Mouse (Mus musculus) forebrain, embryonic 15.5 days (tissue): ENCODE measurements around the gene Plrg1. TPM values are rescaled to one million over a fixed set of nuclear protein-coding genes. Genes with fewer than 3 reads are reported as not detected.

Experiments used
- ATAC-seq: fragments of 200-750 bp; cut with Nextera tagmentation; replicated peaks from 2 replicates; pipeline ENCODE4 v1.8.0; 2017; ENCODE audit warnings: mild to moderate bottlenecking, moderate TSS enrichment, moderate library complexity
- H3K27ac ChIP-seq: fragments of 300-500 bp; sonication (generic); replicated peaks from 2 replicates; pipeline ENCODE4 v1.5.1; 2015; ENCODE audit warnings: mild to moderate bottlenecking, inconsistent platforms
- H3K27me3 ChIP-seq: fragments of 300-500 bp; sonication (generic); 2 replicates; pipeline ENCODE4 v1.6.1; 2015; ENCODE audit warnings: inconsistent platforms
- H3K36me3 ChIP-seq: fragments of 300-500 bp; sonication (generic); 2 replicates; pipeline ENCODE4 v1.6.1; 2015; ENCODE audit warnings: mild to moderate bottlenecking, inconsistent platforms
- H3K4me1 ChIP-seq: fragments of 300-500 bp; sonication (generic); 2 replicates; pipeline ENCODE4 v1.6.1; 2015; ENCODE audit warnings: inconsistent platforms
- H3K4me2 ChIP-seq: fragments of 300-500 bp; sonication (generic); replicated peaks from 2 replicates; pipeline ENCODE4 v1.6.1; 2015; ENCODE audit warnings: mild to moderate bottlenecking, inconsistent platforms
- H3K4me3 ChIP-seq: fragments of 300-500 bp; sonication (generic); 2 replicates; pipeline ENCODE4 v1.5.1; 2015; ENCODE audit warnings: mild to moderate bottlenecking, inconsistent platforms
- H3K9ac ChIP-seq: fragments of 300-500 bp; sonication (generic); replicated peaks from 2 replicates; pipeline ENCODE4 v1.6.1; 2015; ENCODE audit warnings: mild to moderate bottlenecking, inconsistent platforms
- H3K9me3 ChIP-seq: fragments of 300-500 bp; sonication (generic); 2 replicates; pipeline ENCODE4 v1.6.1; 2016; ENCODE audit warnings: inconsistent platforms
- WGBS: fragments of 180-500 bp; shearing (Covaris S2); methylation state at CpG from one replicate; pipeline ENCODE4 v1.1.7; 2015; ENCODE audit warnings: mixed read lengths; 5-methylcytosine and 5-hydroxymethylcytosine counted together
- polyA plus RNA-seq: library from polyadenylated mRNA; unstranded; fragments of >200 nt; fragmentation: Nextera tagmentation; extraction: Ambion mirVana; gene quantifications from 2 replicates; pipeline ENCODE4 v1.2.1, GENCODE M21; 2015

Plrg1 gene
- 114 and 118 TPM in 2 replicates for polyA plus RNA-seq

DNA sequence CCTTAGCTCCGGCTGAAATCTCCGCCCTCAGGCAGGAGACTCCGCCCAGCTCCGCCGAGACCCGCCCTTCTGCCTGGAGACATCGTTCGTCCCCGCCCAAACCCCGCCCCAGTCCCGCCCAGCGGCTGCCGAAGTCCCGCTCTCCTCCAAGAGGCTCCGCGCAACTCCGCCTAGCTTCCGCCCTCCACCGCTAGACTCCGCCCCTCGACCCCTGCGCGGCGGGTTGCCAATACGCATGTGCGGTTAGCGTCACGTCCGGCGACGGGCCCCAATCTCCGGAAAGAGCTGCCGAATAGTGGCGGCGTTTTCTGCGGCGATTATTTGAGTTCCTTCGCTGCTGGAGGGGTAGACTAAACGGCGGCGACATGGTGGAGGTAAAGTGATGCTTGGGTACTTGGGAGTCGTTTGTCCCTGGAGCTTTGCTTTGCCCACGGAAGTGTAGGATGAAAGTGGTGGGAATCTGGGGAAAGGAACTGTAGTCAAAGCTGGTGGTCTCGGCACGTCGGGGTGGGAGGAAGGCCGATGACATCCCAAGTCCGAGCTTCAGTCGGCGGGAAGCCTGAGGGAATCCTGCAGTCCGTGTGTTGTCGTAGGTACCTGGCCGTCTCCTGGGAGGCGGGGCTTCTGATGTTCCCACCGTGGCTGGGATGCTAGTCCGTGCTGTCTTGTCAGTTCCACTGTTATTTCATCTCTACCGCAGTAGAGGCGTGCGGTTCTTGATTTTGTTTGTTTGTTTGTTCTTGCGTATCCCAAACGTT is at the start of gene Plrg1:
Plrg1 (plus strand) TSS at position 242 of the 758 bp plus-strand sequence.
- WGBS: under 1% methylated on average over 61 of the region's 61 CpGs
- peak; percentile 99 for ATAC-seq
- peaks cover 12% of the 10 kb centered on the region for H3K4me1 ChIP-seq
- H3K9me3 ChIP-seq: no peaks in the 10 kb centered on the region
- H3K4me3 ChIP-seq: peak within 1 kb of the TSS; percentile 75
- peak within 1 kb of the TSS; percentile 72 for H3K9ac ChIP-seq
- H3K36me3 ChIP-seq: peaks cover 26% of the 10 kb centered on the region
- H3K4me2 ChIP-seq: peak within 1 kb of the TSS; percentile 57
- peak within 1 kb of the TSS; percentile 79 for H3K27ac ChIP-seq
- H3K27me3 ChIP-seq: no peaks in the 10 kb centered on the region

DNA sequence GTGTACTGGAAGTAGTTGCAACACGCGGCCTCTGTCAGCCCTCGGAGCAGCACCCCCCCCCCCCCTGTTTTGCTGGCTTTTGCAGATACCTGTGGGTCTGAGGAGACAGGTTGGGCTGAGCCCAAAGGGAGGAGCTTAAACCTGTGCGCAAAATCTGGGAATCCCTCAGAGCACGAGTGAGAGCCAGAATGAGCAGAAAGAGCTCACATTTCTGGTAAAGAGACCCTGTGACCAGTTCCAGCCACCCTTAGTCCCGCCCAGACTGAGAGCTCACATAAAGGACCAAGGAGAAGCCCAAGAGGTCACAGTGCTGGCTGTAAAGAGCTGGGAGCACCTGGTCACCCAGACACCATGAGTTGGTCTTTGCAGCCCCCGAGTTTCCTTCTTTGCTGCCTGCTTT is 47.8 kb upstream of the Plrg1 start, which contains the start of gene Fgg:
Fgg (plus strand) TSS at position 168 of the 400 bp plus-strand sequence.
- 60% methylated on average over 7 of the region's 7 CpGs for WGBS
- Histone ChIP-seq H3K27ac (no peak within 1 kb of the TSS), H3K4me2 (no peak within 1 kb of the TSS), H3K4me1 (no peaks in the 10 kb centered on the region), H3K4me3 (no peak within 1 kb of the TSS), H3K9ac (no peak within 1 kb of the TSS), H3K36me3 (no peaks in the 10 kb centered on the region), H3K27me3 (no peaks in the 10 kb centered on the region), H3K9me3 (no peaks in the 10 kb centered on the region)
- ATAC-seq: no peak

DNA sequence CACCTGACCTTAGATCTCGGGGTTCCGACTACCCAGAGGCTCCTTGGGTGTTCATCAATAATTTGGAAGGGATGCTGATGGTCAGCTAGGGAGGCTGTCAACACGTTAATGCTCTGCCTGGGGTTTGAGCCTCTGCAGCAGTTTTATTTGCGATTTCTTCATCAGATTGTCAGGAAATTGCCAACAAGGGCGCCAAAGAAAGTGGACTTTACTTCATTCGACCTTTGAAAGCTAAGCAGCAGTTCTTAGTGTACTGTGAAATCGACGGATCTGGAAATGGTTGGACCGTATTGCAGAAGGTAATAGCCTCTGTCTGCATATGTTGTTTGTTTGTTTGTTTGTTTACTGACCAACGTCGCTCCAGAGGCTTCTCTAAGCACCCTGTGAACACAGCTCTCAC is 45.0 kb upstream of the Plrg1 start:
- H3K4me2 ChIP-seq: no peak overlapping the region
- no peak for ATAC-seq
- H3K4me3 ChIP-seq: no peak overlapping the region
- H3K27ac ChIP-seq: no peak overlapping the region
- WGBS: 77% methylated on average over 11 of the region's 11 CpGs
- no peaks in the 10 kb centered on the region for H3K4me1 ChIP-seq
- H3K9me3 ChIP-seq: no peaks in the 10 kb centered on the region
- no peaks in the 10 kb centered on the region for H3K27me3 ChIP-seq
- no peak overlapping the region for H3K9ac ChIP-seq
- no peaks in the 10 kb centered on the region for H3K36me3 ChIP-seq

DNA sequence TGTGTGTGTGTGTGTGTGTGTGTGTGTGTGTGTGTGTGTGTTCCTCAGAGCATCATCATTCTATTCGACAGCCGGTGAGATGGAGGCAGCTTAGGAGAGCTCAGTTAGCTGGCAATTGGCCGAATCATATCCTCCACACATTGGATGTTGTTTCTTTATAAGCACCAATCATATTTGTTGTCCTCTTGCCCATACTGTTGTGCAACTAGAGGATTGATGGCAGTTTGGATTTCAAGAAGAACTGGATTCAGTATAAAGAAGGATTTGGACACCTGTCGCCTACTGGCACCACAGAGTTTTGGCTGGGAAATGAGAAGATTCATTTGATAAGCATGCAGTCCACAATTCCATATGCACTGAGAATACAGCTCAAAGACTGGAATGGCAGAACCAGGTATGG is 44.2 kb upstream of the Plrg1 start:
- 91% methylated on average over 4 of the region's 4 CpGs for WGBS

DNA sequence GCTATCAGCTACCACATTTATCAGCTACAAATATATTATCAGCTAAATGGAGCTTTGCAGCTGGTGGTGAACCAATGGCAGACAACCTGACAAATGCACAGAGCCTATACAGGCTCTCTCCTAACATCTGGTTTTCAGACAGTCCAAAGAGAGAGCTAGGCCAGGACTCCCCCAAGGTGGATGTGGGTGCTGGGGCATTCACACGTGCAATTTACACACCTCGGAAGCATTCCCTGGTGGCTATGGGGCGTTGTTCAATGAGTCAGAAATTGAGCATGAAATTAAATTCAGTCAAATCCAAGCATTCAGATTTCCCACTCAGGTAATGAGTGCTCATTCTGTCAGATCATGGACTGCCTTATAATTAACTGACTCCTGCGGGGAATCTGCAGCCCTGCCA is 43.8 kb upstream of the Plrg1 start:
- Histone ChIP-seq H3K9me3 (no peaks in the 10 kb centered on the region), H3K4me1 (no peaks in the 10 kb centered on the region), H3K4me2 (no peak overlapping the region), H3K27me3 (no peaks in the 10 kb centered on the region), H3K4me3 (no peak overlapping the region), H3K9ac (no peak overlapping the region), H3K36me3 (no peaks in the 10 kb centered on the region), H3K27ac (no peak overlapping the region)
- no peak for ATAC-seq
- 73% methylated on average over 4 of the region's 4 CpGs for WGBS

More for the DNA sequence above, 44.2 kb upstream of the Plrg1 start:
- ATAC-seq: no peak
- Histone ChIP-seq H3K4me1 (no peaks in the 10 kb centered on the region), H3K4me2 (no peak overlapping the region), H3K9ac (no peak overlapping the region), H3K4me3 (no peak overlapping the region), H3K27ac (no peak overlapping the region), H3K9me3 (no peaks in the 10 kb centered on the region), H3K27me3 (no peaks in the 10 kb centered on the region), H3K36me3 (no peaks in the 10 kb centered on the region)

DNA sequence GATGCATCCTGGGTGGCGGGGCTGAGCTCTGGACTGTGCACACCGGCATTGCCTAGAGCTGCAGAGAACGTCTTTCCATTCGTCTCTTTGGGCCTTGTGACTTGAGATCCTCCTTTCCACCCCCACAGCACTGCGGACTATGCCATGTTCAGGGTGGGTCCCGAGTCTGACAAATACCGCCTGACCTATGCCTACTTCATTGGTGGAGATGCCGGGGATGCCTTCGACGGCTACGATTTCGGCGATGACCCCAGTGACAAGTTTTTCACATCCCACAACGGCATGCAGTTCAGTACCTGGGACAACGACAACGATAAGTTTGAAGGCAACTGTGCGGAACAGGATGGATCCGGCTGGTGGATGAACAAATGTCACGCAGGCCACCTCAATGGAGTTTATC is 42.7 kb upstream of the Plrg1 start:
- Histone ChIP-seq H3K27ac (no peak overlapping the region), H3K4me3 (no peak overlapping the region), H3K4me2 (no peak overlapping the region), H3K27me3 (no peaks in the 10 kb centered on the region), H3K4me1 (no peaks in the 10 kb centered on the region), H3K9ac (no peak overlapping the region), H3K36me3 (no peaks in the 10 kb centered on the region), H3K9me3 (no peaks in the 10 kb centered on the region)
- 95% methylated on average over 19 of the region's 19 CpGs for WGBS
- no peak for ATAC-seq

DNA sequence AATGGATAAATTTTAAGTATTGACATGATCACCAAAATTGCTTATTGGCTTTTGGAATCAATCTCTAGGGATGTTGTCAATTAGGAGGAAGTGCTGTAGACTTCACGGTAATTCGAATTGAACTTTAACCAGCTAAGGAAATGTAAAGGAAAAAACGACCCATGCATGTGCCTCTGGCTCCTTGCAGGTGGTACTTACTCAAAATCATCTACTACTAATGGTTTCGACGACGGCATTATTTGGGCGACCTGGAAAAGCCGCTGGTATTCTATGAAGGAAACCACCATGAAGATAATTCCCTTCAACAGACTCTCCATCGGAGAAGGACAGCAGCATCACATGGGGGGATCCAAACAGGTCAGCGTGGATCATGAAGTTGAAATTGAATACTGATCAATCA is 41.4 kb upstream of the Plrg1 start:
- Histone ChIP-seq H3K4me3 (no peak overlapping the region), H3K4me1 (no peaks in the 10 kb centered on the region), H3K9me3 (no peaks in the 10 kb centered on the region), H3K4me2 (no peak overlapping the region), H3K36me3 (no peaks in the 10 kb centered on the region), H3K9ac (no peak overlapping the region), H3K27ac (no peak overlapping the region), H3K27me3 (no peaks in the 10 kb centered on the region)
- WGBS: 88% methylated on average over 10 of the region's 10 CpGs
- ATAC-seq: no peak

DNA sequence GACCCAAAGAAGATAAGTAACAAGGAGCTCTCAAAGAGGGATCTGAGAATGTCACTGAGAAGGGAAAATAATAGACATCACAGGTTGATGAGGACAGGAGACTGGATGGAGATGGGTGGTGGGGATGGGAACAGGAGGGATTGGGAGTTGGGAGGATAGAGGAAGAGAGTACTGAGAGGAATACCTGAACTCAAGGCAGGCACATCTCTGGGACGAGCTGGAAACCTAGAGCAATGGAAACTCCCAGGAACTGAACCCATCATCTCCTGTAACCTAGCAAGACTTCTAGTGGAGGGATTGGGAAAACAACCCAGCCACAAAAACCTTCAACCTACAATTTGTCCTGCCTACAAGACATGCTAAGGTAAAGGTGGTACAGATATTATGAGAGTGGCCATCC is 39.1 kb upstream of the Plrg1 start:
- ATAC-seq: no peak
- no peak overlapping the region for H3K27ac ChIP-seq
- H3K4me1 ChIP-seq: no peaks in the 10 kb centered on the region

DNA sequence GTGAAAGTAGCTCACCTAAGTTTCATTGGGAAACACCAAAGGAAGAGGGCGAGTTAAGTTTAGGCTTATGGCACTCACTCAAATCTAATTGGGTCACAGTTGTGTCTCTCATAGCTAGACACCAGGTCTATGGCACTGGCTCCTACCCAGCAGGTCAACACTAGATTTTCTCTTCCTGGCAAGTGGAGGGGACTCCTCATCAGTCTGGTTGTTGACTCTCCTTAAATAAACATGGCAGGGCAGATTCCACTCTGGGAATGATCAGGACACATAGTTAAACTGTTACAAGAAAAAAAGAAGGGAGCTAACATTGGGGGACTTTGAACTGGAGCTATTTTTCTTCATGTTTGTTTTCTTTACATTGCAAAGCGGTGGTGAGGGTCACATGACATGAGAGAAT is 34.9 kb upstream of the Plrg1 start:
- Histone ChIP-seq H3K4me1 (no peaks in the 10 kb centered on the region), H3K4me3 (no peak overlapping the region), H3K4me2 (no peak overlapping the region), H3K36me3 (no peaks in the 10 kb centered on the region), H3K27ac (no peak overlapping the region), H3K9me3 (no peaks in the 10 kb centered on the region), H3K9ac (no peak overlapping the region), H3K27me3 (no peaks in the 10 kb centered on the region)
- ATAC-seq: no peak
- WGBS: 89% methylated on average over 2 of the region's 2 CpGs

More for the DNA sequence above, 39.1 kb upstream of the Plrg1 start:
- H3K27me3 ChIP-seq: no peaks in the 10 kb centered on the region
- no peaks in the 10 kb centered on the region for H3K9me3 ChIP-seq
- H3K9ac ChIP-seq: no peak overlapping the region
- H3K4me3 ChIP-seq: no peak overlapping the region
- H3K36me3 ChIP-seq: no peaks in the 10 kb centered on the region
- H3K4me2 ChIP-seq: no peak overlapping the region
- WGBS: 86% methylated on average over 1 of the region's 1 CpGs

DNA sequence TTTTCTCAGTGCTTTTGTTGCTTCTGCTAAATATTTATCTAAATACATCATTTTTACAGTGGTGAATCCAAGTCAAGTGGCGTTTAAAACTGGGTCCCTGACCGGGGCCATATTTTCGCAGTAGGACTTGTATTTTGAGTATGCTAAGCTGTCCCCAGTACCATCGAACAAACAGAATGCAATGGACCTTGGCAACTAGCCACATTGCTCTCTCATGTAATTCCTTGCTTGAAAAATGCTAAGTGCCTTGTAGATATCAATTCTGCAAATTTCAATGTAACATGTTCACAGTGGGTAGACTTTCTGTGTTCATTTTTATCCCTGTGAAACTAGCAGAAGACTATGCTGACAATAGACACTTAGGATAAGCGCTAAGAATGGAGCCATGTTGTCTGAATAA is 34.1 kb upstream of the Plrg1 start:
- Histone ChIP-seq H3K4me3 (no peak overlapping the region), H3K4me1 (no peaks in the 10 kb centered on the region), H3K27ac (no peak overlapping the region), H3K9ac (no peak overlapping the region), H3K27me3 (no peaks in the 10 kb centered on the region), H3K9me3 (no peaks in the 10 kb centered on the region), H3K4me2 (no peak overlapping the region), H3K36me3 (no peaks in the 10 kb centered on the region)
- no peak for ATAC-seq
- 90% methylated on average over 5 of the region's 5 CpGs for WGBS

DNA sequence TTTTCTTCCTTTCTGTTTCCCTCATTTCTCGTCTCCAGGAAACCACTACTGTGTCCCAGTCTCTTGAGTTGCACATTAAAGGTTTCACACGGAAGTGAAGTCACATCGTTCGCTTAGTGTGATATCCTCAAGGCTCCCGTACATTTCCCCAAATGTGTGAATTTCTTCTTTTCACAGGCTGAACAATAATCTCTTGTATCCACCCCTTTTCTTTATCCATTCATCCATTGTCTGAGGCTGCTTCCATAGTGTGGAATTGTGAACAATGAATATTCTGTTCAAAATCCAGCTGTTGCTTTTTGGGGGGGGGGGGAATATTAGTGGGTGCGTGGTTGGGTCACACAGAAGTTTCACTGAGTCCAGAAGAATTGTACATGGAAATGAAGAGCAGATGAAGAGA is 30.3 kb upstream of the Plrg1 start:
- ATAC-seq: no peak
- H3K27me3 ChIP-seq: no peaks in the 10 kb centered on the region
- WGBS: 53% methylated on average over 6 of the region's 6 CpGs
- H3K4me2 ChIP-seq: no peak overlapping the region
- no peak overlapping the region for H3K27ac ChIP-seq
- no peak overlapping the region for H3K9ac ChIP-seq
- H3K4me3 ChIP-seq: no peak overlapping the region
- H3K4me1 ChIP-seq: peaks cover 7% of the 10 kb centered on the region
- no peaks in the 10 kb centered on the region for H3K36me3 ChIP-seq
- no peaks in the 10 kb centered on the region for H3K9me3 ChIP-seq

DNA sequence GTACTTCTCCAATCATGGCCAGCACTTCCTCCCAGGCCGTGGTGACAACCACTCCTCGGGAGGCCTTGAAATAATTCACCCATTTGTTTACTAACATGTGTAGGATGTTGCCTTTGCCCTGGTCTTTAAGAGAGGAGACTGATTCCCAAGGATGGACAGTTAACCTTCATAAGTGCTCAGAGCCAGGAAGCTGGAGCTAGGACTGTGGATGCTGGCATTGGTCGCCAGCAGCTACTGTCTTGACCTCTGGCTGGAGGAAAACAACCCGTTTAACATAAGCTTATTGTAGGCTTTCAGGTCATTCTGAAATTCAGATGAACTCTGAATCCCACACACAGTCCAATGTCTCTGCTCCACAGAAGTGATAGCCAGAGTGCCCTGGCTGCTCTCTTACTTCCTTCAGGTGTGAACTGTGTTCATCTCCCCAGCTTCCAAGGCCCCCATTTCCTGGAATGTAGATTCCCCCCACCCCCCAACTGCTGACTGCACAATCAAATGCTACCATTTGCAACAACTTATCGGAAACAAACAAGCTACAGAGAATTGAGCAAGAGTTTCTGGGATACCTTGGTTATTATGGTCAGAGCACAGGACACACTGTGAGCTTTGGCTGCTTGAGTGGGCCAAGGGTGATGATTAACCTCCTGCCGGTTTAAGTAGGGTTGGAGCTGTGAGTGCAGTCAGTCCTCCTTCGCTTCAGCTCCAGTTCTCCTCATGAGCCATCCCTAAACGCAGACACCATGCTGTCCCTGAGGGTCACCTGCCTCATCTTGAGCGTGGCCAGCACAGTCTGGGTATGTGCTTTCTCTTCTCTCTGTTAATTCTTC is 29.6 kb upstream of the Plrg1 start, which contains the start of gene Fga:
Fga (plus strand) TSS at position 602 of the 827 bp plus-strand sequence.
- WGBS: 81% methylated on average over 9 of the region's 9 CpGs
- H3K27ac ChIP-seq: no peak within 1 kb of the TSS
- no peaks in the 10 kb centered on the region for H3K36me3 ChIP-seq
- H3K4me1 ChIP-seq: peaks cover 7% of the 10 kb centered on the region
- no peak within 1 kb of the TSS for H3K4me3 ChIP-seq
- H3K9me3 ChIP-seq: no peaks in the 10 kb centered on the region
- no peak within 1 kb of the TSS for H3K9ac ChIP-seq
- no peak for ATAC-seq
- H3K27me3 ChIP-seq: no peaks in the 10 kb centered on the region
- no peak within 1 kb of the TSS for H3K4me2 ChIP-seq
